Mouse (Mus musculus) liver (tissue): Measurements from ENCODE around the gene Crybb2.

Source experiments
- DNase-seq: peaks from one replicate; pipeline ENCODE4 v3.0.0-alpha.2; 2020; ENCODE audit warnings: mixed read lengths

The Crybb2 gene

GRCm38 (mm10) chr5:113090077-113090690 lies 20.3 kb upstream of the Crybb2 start:
- no peak for DNase-seq

- no peak for DNase-seq
Measured at GRCm38 (mm10) chr5:113087465-113087864, 17.5 kb upstream of the Crybb2 start.

GRCm38 (mm10) chr5:113086990-113087389 lies 17.1 kb upstream of the Crybb2 start:
- no peak for DNase-seq

- DNase-seq = no peak
Measured at GRCm38 (mm10) chr5:113086439-113086838, 16.5 kb upstream of the Crybb2 start.

- DNase-seq = no peak
Measured at GRCm38 (mm10) chr5:113085931-113086330, 16.0 kb upstream of the Crybb2 start.

- no peak for DNase-seq
Measured at GRCm38 (mm10) chr5:113084309-113084708, 14.4 kb upstream of the Crybb2 start.

GRCm38 (mm10) chr5:113082356-113083168 lies 12.6 kb upstream of the Crybb2 start:
- DNase-seq = no peak

- DNase-seq = no peak
Measured at GRCm38 (mm10) chr5:113081439-113081838, 11.5 kb upstream of the Crybb2 start, which contains the start of gene Crybb3. TSS of gene Crybb3 (minus strand) at chr5:113081584.

- no peak for DNase-seq
Measured at GRCm38 (mm10) chr5:113081020-113081419, 11.1 kb upstream of the Crybb2 start.

- peak; percentile 38 for DNase-seq
Measured at GRCm38 (mm10) chr5:113079783-113080182, 9.9 kb upstream of the Crybb2 start.

GRCm38 (mm10) chr5:113078686-113079085 lies 8.8 kb upstream of the Crybb2 start:
- DNase-seq = peak; percentile 25

GRCm38 (mm10) chr5:113054308-113054707 lies 15.6 kb downstream of the Crybb2 start:
- peak; percentile 62 for DNase-seq

- no peak for DNase-seq
Measured at GRCm38 (mm10) chr5:113050581-113051185, 19.2 kb downstream of the Crybb2 start.

- DNase-seq = no peak
Measured at GRCm38 (mm10) chr5:113049876-113050275, 20.0 kb downstream of the Crybb2 start.

GRCm38 (mm10) chr5:113045511-113046273 lies 24.2 kb downstream of the Crybb2 start:
- DNase-seq = no peak

GRCm38 (mm10) chr5:113043531-113043930 lies 26.4 kb downstream of the Crybb2 start:
- DNase-seq = no peak

GRCm38 (mm10) chr5:113041567-113042071 lies 28.3 kb downstream of the Crybb2 start:
- no peak for DNase-seq

- DNase-seq = no peak
Measured at GRCm38 (mm10) chr5:113040776-113041175, 29.1 kb downstream of the Crybb2 start.

GRCm38 (mm10) chr5:113038601-113039000 lies 31.3 kb downstream of the Crybb2 start:
- no peak for DNase-seq

- no peak for DNase-seq
Measured at GRCm38 (mm10) chr5:113035094-113036047, 34.5 kb downstream of the Crybb2 start.

- DNase-seq = no peak
Measured at GRCm38 (mm10) chr5:113031201-113031754, 38.6 kb downstream of the Crybb2 start.
